Mouse (Mus musculus) testis, postnatal 14 days (tissue): ENCODE data around the gene Pfkp.

Experiments
- DNase-seq: peaks from one replicate; pipeline ENCODE4 v3.0.0; 2021; ENCODE audit warnings: low spot score

Gene Pfkp

GRCm38 (mm10) chr13:6636976-6637375 lies 11.6 kb downstream of the Pfkp start:
- no peak for DNase-seq

GRCm38 (mm10) chr13:6636520-6636919 lies 12.1 kb downstream of the Pfkp start:
- no peak for DNase-seq

GRCm38 (mm10) chr13:6635138-6636076 lies 13.2 kb downstream of the Pfkp start:
- no peak for DNase-seq

- no peak for DNase-seq
These were observed 14.5 kb downstream of the Pfkp start for GRCm38 (mm10) chr13:6634063-6634462.

DNA sequence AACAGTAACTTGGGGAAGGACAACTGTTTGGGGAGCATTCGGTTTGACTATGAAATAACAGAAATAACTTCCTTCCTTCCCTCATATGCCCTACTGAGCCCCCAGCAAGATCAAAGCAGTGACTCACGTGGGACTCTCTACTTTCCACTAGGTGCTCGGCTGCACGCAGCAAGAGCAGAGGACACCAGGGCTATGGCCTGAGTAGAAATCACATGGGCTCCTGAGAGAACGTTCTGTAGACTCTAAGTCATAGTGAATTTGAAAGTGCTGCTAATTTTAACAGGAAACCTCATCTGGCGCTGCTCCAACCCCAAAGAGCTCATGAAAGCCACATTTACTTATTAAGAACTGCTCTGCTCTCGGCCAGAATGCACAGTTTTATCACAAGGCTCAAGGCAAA lies 15.1 kb downstream of the Pfkp start:
- DNase-seq = no peak

DNA sequence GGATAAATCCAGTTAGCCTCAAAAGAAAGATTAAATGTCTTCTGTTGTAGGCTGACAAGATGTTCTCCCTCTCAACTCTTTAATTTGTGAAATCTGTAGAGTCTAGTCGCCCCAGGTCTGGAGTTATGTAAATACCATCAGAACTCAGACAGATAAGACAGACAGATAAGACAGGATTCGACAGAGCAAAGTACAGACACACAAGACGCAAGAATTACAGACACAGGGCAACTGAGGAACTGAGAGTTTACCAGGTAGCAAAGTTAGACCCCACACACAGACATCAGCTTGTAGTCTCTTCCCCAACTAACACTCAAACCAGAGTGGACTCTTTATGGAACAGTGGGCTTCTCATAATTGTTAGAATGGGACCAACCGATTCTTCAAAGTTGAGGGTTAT lies 15.6 kb downstream of the Pfkp start:
- no peak for DNase-seq

- no peak for DNase-seq
These were observed 16.1 kb downstream of the Pfkp start for GRCm38 (mm10) chr13:6632513-6632912.

- no peak for DNase-seq
These were observed 16.6 kb downstream of the Pfkp start for GRCm38 (mm10) chr13:6631772-6632510.

GRCm38 (mm10) chr13:6630660-6631059 lies 17.9 kb downstream of the Pfkp start:
- no peak for DNase-seq

DNA sequence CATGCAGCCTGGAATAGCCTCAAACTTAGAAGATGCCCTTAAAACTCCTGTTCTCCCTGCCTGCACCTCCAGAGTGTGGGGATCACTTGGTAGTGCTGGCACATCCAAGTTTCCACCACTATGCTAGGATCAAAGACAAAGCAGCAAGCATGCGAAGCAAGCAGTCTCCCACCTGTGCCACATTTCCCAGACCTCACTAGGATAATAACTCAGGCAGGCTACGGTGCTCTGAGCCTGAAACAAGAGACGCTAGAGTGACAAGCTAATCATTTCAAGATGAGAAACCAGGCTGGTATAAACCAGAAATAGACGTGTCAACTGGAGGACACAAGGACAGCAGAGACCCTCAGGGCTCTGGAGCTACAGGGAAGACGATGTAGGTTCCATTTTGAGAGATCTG lies 18.6 kb downstream of the Pfkp start:
- no peak for DNase-seq

GRCm38 (mm10) chr13:6628998-6629764 lies 19.4 kb downstream of the Pfkp start:
- DNase-seq = no peak

- DNase-seq = no peak
These were observed 20.3 kb downstream of the Pfkp start for GRCm38 (mm10) chr13:6628261-6628660.

DNA sequence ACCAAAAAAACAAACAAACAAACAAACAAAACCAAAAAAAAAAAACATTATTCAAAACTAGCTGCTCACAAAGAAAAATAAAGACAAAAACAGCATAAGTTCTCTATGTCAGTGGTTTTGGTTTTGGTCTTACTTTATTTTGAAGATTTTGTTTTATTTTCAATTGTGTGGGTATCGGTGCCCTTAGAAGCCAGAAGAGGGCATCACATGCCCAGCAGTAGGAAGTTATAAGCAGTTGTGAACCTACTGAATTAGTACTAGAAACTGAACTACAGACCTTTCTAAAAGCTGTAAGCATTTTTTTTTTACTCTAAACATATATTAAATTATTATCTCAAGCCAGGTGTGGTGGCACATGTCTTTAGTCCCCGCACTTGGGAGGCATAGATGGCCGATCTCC lies 21.2 kb downstream of the Pfkp start:
- no peak for DNase-seq

DNA sequence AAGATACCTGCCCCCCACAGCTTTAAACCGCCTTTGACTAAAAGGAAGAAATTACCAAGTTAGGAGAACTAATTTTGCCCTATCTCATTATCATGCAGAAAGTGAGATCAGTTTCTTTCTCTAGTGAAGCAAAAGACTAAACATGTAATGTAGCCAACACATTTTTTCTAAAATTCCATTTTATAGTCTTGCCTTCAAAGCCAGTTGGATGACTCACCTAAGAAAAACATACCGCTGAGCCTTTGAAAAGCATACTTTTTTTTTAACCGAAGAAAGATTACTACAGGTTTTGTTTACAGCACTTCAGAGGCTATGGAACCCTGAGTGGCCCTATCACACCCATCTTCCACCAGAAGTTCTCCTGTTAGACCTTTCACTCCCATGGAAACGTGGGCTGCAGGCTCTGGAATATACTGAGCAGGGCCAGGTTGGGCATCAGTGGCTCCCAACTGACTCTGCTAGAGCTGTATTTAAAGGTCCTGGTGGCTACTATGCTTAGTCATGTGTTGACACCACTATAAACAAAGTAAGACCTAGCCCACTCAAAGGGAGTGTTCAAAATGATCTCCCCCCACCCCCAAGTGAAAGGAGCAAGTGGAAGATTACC lies 22.0 kb downstream of the Pfkp start:
- DNase-seq = no peak

DNA sequence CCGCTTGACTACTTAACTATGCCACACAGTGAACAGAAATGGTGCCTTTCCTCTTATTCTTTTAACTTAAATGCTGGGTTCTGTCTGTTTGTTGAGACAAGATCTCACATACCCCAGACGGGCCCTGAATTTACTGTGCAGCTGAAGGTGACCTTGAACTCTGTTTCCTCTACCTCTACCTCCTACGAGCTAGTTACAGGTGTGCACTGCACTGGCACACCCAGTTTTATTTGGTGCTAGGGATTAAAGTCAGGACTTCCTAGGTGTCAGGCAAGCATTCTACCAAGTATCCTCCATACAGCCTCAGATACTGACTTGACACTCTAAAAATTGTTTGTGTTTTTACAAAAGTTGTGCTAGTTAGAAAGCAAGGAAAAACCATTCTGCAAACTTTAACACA lies 22.6 kb downstream of the Pfkp start:
- DNase-seq = no peak

- DNase-seq = no peak
These were observed 24.0 kb downstream of the Pfkp start for GRCm38 (mm10) chr13:6624604-6625003.

- DNase-seq = no peak
These were observed 24.5 kb downstream of the Pfkp start for GRCm38 (mm10) chr13:6624121-6624520.

DNA sequence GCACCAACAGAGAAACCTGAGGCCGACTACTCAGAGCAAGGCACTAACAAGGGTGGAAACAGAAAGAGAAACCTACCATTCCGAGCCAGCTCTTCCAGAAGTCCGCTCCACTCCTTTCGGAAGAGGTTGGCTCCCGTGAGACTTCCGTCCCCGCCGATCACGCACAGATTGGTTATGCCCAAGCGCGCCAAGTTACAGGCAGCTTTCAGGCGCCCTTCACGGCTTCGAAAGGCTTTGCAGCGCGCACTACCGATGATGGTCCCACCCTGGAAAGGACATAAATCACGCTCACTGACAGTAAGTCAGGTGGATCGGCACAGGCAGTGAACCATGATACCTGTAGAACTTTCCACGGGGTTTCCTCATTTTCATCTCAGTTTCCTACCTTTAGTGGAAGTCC lies 26.7 kb downstream of the Pfkp start:
- no peak for DNase-seq

GRCm38 (mm10) chr13:6620250-6620649 lies 28.3 kb downstream of the Pfkp start:
- no peak for DNase-seq

- no peak for DNase-seq
These were observed 29.9 kb downstream of the Pfkp start for GRCm38 (mm10) chr13:6618711-6619110.

DNA sequence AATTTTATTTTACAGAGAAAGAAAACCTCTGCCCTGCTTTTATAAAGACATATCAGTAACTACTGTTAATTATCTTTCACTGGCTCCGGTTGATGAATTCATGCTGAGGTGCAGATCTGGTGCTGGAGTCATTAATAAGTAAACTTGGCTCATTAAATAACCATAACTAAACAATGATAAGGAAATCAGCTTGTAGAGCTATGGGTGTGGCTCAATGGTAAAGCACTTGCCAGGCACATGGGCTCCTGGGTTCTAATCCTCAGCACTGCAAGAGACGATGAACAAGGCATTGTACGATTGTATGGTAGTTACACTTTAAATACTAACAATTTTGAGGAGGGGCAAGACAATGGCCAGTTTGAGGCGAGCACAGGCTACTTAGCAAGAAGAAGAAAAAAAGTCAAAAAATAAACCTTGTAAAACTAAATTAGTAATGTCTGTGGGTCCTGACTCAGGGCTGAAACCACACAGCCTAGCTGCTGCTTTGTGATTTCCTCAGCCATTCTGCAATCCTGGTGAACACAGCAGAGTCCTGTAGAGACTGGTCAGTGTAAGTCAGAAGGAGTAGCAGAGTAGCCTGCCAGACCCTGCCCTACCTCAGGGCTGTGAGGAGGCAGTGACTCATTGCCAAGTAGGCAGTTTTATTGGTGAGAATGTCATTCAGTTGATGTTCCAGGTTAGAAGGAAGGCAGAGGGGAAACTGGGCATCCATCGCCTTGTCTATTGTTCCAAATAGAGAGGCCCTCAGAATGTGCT lies 34.7 kb downstream of the Pfkp start:
- DNase-seq = no peak
